Comparison of ENCODE assay signal across 19 mouse cellular contexts in genomic region chr7:29450175-29450574, GRCm38 (mm10).
DNase-seq lines count a peak whose midpoint lies in the region; ATAC-seq and TF ChIP-seq lines count a peak whose summit lies in the region.
"Had no signal": no experiment of that assay in that cellular context is flagged by ENCODE, and none has a peak within 500 bp of the region (broad histone marks: within the 10 kb centered on the region; RNA-seq: fewer than 3 reads in every experiment).

No protein-coding gene starts in this region.

- 72% methylated on average over 5 of the region's 5 CpGs for WGBS in kidney, postnatal 0 days

- H3K27me3 ChIP-seq in kidney, postnatal 0 days (ENCODE audit: insufficient read depth, low read length), result no peaks in the 10 kb centered on the region
- H3K27me3 ChIP-seq: forebrain, embryonic 13.5 days; limb, embryonic 12.5 days; liver, embryonic 13.5 days had no signal

- intact Hi-C loops in heart, postnatal 25 days (cut with DNase I), result no loop called here

- peak; percentile 22; the same call in 1 of the 2 replicates for TF ChIP-seq CTCF in kidney, postnatal 0 days (IDR thresholded peaks at IDR 0.05; ENCODE audit: low read depth)

- no peaks in the 10 kb centered on the region for H3K9me3 ChIP-seq in kidney, postnatal 0 days (replicated peaks; ENCODE audit: low read length)
- H3K9me3 ChIP-seq: forebrain, embryonic 13.5 days; G1E; hindbrain, embryonic 13.5 days; limb, embryonic 12.5 days; liver, embryonic 13.5 days; midbrain, embryonic 12.5 days had no signal

- no peak overlapping the region for H3K27ac ChIP-seq in kidney, postnatal 0 days
- H3K27ac ChIP-seq: forebrain, embryonic 13.5 days; hindbrain, embryonic 13.5 days; limb, embryonic 12.5 days; liver, embryonic 13.5 days; macrophage; midbrain, embryonic 12.5 days had no signal

- no peak for ATAC-seq in kidney, postnatal 0 days (replicated peaks; ENCODE audit: low FRiP score, low read depth)
- ATAC-seq: CD4-positive, CD25-positive, alpha-beta regulatory T cell, adult 4 months; forebrain, embryonic 13.5 days had no signal

- H3K9ac ChIP-seq in kidney, postnatal 0 days (ENCODE audit: low read depth, low read length), result no peak overlapping the region
- H3K9ac ChIP-seq: forebrain, embryonic 13.5 days; hindbrain, embryonic 13.5 days; limb, embryonic 12.5 days; liver, embryonic 13.5 days; midbrain, embryonic 12.5 days had no signal

- DNase-seq in kidney, postnatal 0 days (ENCODE audit: low spot score), result no peak
- DNase-seq in kidney, adult 8-10 months, result no peak
- peak; percentile 64 for DNase-seq in MN1 (ENCODE audit: low spot score)
- peak; percentile 83 for DNase-seq in adrenal gland, postnatal 25 days
- peak; percentile 42 to 70 for DNase-seq in lung, postnatal 4 days
- no peak for DNase-seq in cerebellum, postnatal 4 days (ENCODE audit: low spot score in 2 of 2)
- DNase-seq in heart, postnatal 25 days (ENCODE audit: low spot score), result no peak
- DNase-seq in ovary, postnatal 10 days (ENCODE audit: low spot score), result no peak
- DNase-seq: cerebellum, postnatal 10 days; gastrocnemius, postnatal 14 days; liver, embryonic 13.5 days; thymus, adult 18-20 months had no signal

- H3K4me2 ChIP-seq in kidney, postnatal 0 days (ENCODE audit: low read length), result no peak overlapping the region
- H3K4me2 ChIP-seq: forebrain, embryonic 13.5 days; hindbrain, embryonic 13.5 days; limb, embryonic 12.5 days; liver, embryonic 13.5 days; midbrain, embryonic 12.5 days had no signal

- H3K36me3 ChIP-seq in kidney, postnatal 0 days (ENCODE audit: insufficient read depth, low read length), result no peaks in the 10 kb centered on the region
- H3K36me3 ChIP-seq: hindbrain, embryonic 13.5 days; limb, embryonic 12.5 days; liver, embryonic 13.5 days; midbrain, embryonic 12.5 days had no signal

- peaks cover 19% of the 10 kb centered on the region for H3K4me1 ChIP-seq in kidney, postnatal 0 days (replicated peaks; ENCODE audit: insufficient read depth, low read length)

- no peak overlapping the region for H3K4me3 ChIP-seq in kidney, postnatal 0 days (replicated peaks; ENCODE audit: low read depth, low read length)
- H3K4me3 ChIP-seq: forebrain, embryonic 13.5 days; hindbrain, embryonic 13.5 days; limb, embryonic 12.5 days; liver, embryonic 13.5 days; midbrain, embryonic 12.5 days had no signal

Comparison
In these comparisons a context has a peak if more than half of its experiments do, and no peak if none do; other contexts are left out.
1. DNase-seq: peak in MN1 (single experiment), adrenal gland, postnatal 25 days (single experiment) and lung, postnatal 4 days (2 of 2); none in kidney, postnatal 0 days (single experiment), kidney, adult 8-10 months (0 of 2), cerebellum, postnatal 4 days (0 of 2), heart, postnatal 25 days (single experiment) and ovary, postnatal 10 days (single experiment).